Mouse (Mus musculus) ES-E14 (cell line): ENCODE data around the gene Gm49318.

Source experiments
- CHD2 ChIP-seq: IDR thresholded peaks from 2 replicates; pipeline ENCODE4 v1.6.1; 2014; ENCODE audit warnings: mild to moderate bottlenecking, low read depth, low read length, inconsistent platforms
- MAFK ChIP-seq: IDR thresholded peaks from 2 replicates; pipeline ENCODE4 v1.6.1; 2014; ENCODE audit warnings: mild to moderate bottlenecking, low read depth, low read length, inconsistent platforms; ENCODE audit not compliant: insufficient read depth
- ZNF384 ChIP-seq: IDR thresholded peaks from 2 replicates; pipeline ENCODE4 v1.6.1; 2012; ENCODE audit warnings: low read depth, low read length, inconsistent platforms

DNA sequence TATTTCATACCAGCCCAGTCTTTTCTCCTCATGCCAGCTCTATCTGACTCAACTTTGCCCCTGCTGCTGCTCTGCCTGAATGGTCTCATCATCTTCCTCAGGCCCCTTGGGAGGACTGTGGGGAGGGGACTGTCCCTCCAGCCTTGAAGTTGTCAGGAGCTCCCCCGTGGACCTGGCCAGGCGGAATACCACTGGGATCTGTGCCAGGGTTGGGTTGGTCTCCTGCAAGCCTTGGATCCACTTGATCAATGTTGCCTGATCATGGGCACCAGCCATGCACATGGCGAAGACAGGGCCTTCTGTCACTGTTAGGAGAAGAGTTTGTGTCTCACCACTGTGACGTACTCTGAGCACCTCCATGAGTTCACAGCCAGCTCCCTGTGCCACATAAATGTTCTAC is 1.2 kb upstream of the Gm49318 start:
- TF ChIP-seq MAFK, result no peak
- no peak for TF ChIP-seq ZNF384
- no peak for TF ChIP-seq CHD2
